Mouse (Mus musculus): ENCODE results near the gene Siah3. TPM values are rescaled to one million over a fixed set of nuclear protein-coding genes. Genes with fewer than 3 reads are reported as not detected.
A peak's percentile ranks its signal among the peaks of the same experiment; 100 is the strongest.

The Siah3 gene
- total and polyA plus RNA-seq, 2 experiments from 2014 or later, result 3.3 to 6.1 TPM

- Histone ChIP-seq H3K9me3 (ENCODE audit: low read length) (no peaks in the 10 kb centered on the region), H3K27me3 (ENCODE audit: insufficient read depth, low read length) (no peaks in the 10 kb centered on the region), H3K27ac (ENCODE audit: low read depth, low read length) (no peak overlapping the region), H3K4me1 (ENCODE audit: insufficient read depth) (no peaks in the 10 kb centered on the region), H3K36me3 (ENCODE audit: insufficient read depth) (no peaks in the 10 kb centered on the region), H3K4me3 (ENCODE audit: low read depth, low read length) (peak overlapping the region; percentile 16; the same call in 1 of the 2 replicates), H3K4me2 (ENCODE audit: low read depth) (peak overlapping the region; percentile 10; the same call in 1 of the 2 replicates), H3K9ac (no peak overlapping the region)
- no peak for TF ChIP-seq CTCF (IDR thresholded peaks at IDR 0.05; ENCODE audit: low read depth)
- no peak for DNase-seq
- ATAC-seq, result peak; percentile 74; the same call in 1 of the 2 replicates
- 29% methylated on average over 15 of the region's 15 CpGs for WGBS
Observed at GRCm38 (mm10) chr14:75518196-75518887, 62.6 kb downstream of the Siah3 start.

- ATAC-seq (no peak), DNase-seq (no peak)
- no peak for TF ChIP-seq CTCF (IDR thresholded peaks at IDR 0.05; ENCODE audit: low read depth)
- Histone ChIP-seq H3K27me3 (ENCODE audit: insufficient read depth, low read length) (no peaks in the 10 kb centered on the region), H3K36me3 (ENCODE audit: insufficient read depth) (no peaks in the 10 kb centered on the region), H3K4me3 (ENCODE audit: low read depth, low read length) (peak overlapping the region; percentile 16; the same call in 1 of the 2 replicates), H3K9me3 (ENCODE audit: low read length) (no peaks in the 10 kb centered on the region), H3K4me2 (ENCODE audit: low read depth) (no peak overlapping the region; the same call in 1 of the 2 replicates), H3K9ac (no peak overlapping the region), H3K4me1 (ENCODE audit: insufficient read depth) (no peaks in the 10 kb centered on the region), H3K27ac (ENCODE audit: low read depth, low read length) (no peak overlapping the region)
- 68% methylated on average over 6 of the region's 6 CpGs for WGBS
Observed at GRCm38 (mm10) chr14:75518899-75519298, 63.1 kb downstream of the Siah3 start.

GRCm38 (mm10) chr14:75519668-75520067 lies 63.9 kb downstream of the Siah3 start:
- no peak for TF ChIP-seq CTCF (IDR thresholded peaks at IDR 0.05; ENCODE audit: low read depth)
- Histone ChIP-seq H3K27me3 (ENCODE audit: insufficient read depth, low read length) (no peaks in the 10 kb centered on the region), H3K4me2 (ENCODE audit: low read depth) (no peak overlapping the region), H3K36me3 (ENCODE audit: insufficient read depth) (no peaks in the 10 kb centered on the region), H3K9ac (no peak overlapping the region), H3K4me1 (ENCODE audit: insufficient read depth) (no peaks in the 10 kb centered on the region), H3K4me3 (ENCODE audit: low read depth, low read length) (no peak overlapping the region), H3K9me3 (ENCODE audit: low read length) (no peaks in the 10 kb centered on the region), H3K27ac (ENCODE audit: low read depth, low read length) (no peak overlapping the region)
- WGBS, result 89% methylated on average over 8 of the region's 8 CpGs
- ATAC-seq (no peak), DNase-seq (no peak)

GRCm38 (mm10) chr14:75524648-75525047 lies 68.9 kb downstream of the Siah3 start:
- TF ChIP-seq CTCF (IDR thresholded peaks at IDR 0.05; ENCODE audit: low read depth), result no peak
- Histone ChIP-seq H3K9ac (no peak overlapping the region), H3K4me1 (ENCODE audit: insufficient read depth) (peaks cover 14% of the 10 kb centered on the region), H3K4me3 (ENCODE audit: low read depth, low read length) (no peak overlapping the region), H3K9me3 (ENCODE audit: low read length) (no peaks in the 10 kb centered on the region), H3K36me3 (ENCODE audit: insufficient read depth) (no peaks in the 10 kb centered on the region; the same call in 1 of the 2 replicates), H3K27me3 (ENCODE audit: insufficient read depth, low read length) (no peaks in the 10 kb centered on the region), H3K27ac (ENCODE audit: low read depth, low read length) (no peak overlapping the region), H3K4me2 (ENCODE audit: low read depth) (no peak overlapping the region)
- WGBS, result 97% methylated on average over 2 of the region's 2 CpGs
- ATAC-seq (no peak), DNase-seq (no peak)

GRCm38 (mm10) chr14:75525376-75526145 lies 69.8 kb downstream of the Siah3 start:
- no peak for TF ChIP-seq CTCF (IDR thresholded peaks at IDR 0.05; ENCODE audit: low read depth)
- no peak overlapping the region for H3K4me2 ChIP-seq (ENCODE audit: low read depth)
- WGBS, result 93% methylated on average over 29 of the region's 29 CpGs
- no peaks in the 10 kb centered on the region; the same call in 1 of the 2 replicates for H3K36me3 ChIP-seq (ENCODE audit: insufficient read depth)
- H3K4me3 ChIP-seq (ENCODE audit: low read depth, low read length), result no peak overlapping the region
- H3K27ac ChIP-seq (ENCODE audit: low read depth, low read length), result no peak overlapping the region
- peaks cover 14% of the 10 kb centered on the region for H3K4me1 ChIP-seq (ENCODE audit: insufficient read depth)
- no peaks in the 10 kb centered on the region for H3K27me3 ChIP-seq (ENCODE audit: insufficient read depth, low read length)
- no peak for DNase-seq
- H3K9me3 ChIP-seq (ENCODE audit: low read length), result no peaks in the 10 kb centered on the region
- no peak for ATAC-seq
- H3K9ac ChIP-seq, result no peak overlapping the region

GRCm38 (mm10) chr14:75527464-75528190 lies 71.8 kb downstream of the Siah3 start:
- WGBS, result 20% methylated on average over 10 of the region's 10 CpGs
- no peak overlapping the region for H3K9ac ChIP-seq
- DNase-seq (peak; percentile 92), ATAC-seq (peak; percentile 90)
- no peaks in the 10 kb centered on the region for H3K9me3 ChIP-seq (ENCODE audit: low read length)
- no peak overlapping the region for H3K4me3 ChIP-seq (ENCODE audit: low read depth, low read length)
- TF ChIP-seq CTCF (IDR thresholded peaks at IDR 0.05; ENCODE audit: low read depth), result no peak
- 0 out of 2 replicates have a peak overlapping the region, but pooled peaks have one; percentile 5 for H3K4me2 ChIP-seq (ENCODE audit: low read depth)
- no peaks in the 10 kb centered on the region for H3K27me3 ChIP-seq (ENCODE audit: insufficient read depth, low read length)
- H3K27ac ChIP-seq (ENCODE audit: low read depth, low read length), result peak overlapping the region; percentile 79
- no peaks in the 10 kb centered on the region; the same call in 1 of the 2 replicates for H3K36me3 ChIP-seq (ENCODE audit: insufficient read depth)
- H3K4me1 ChIP-seq (ENCODE audit: insufficient read depth), result peaks cover 14% of the 10 kb centered on the region

Data from forebrain, postnatal 0 days (tissue).